Mouse (Mus musculus) large intestine, adult 2 months (tissue): ENCODE results near the gene Tceal7. TPM values are rescaled to one million over a fixed set of nuclear protein-coding genes. Genes with fewer than 3 reads are reported as not detected.
"Not testable (repeated sequence)": the region's sequence is repeated elsewhere in the genome, so short reads cannot be mapped to it uniquely, and the experiment has no call there.

Experiments
- DNase-seq: peaks from one replicate; pipeline ENCODE4 v3.0.0-alpha.2; 2012; ENCODE audit warnings: low read depth, low spot score
- WGBS: fragments of 180-500 bp; shearing (Covaris S2); methylation state at CpG from one replicate; pipeline ENCODE4 v1.1.7; 2018; 5-methylcytosine and 5-hydroxymethylcytosine counted together
- polyA plus RNA-seq: library from polyadenylated mRNA; depleted of rRNA; stranded (reverse); fragments of >200 nt; gene quantifications from 2 replicates; pipeline ENCODE4 v1.2.3, GENCODE M21; 2012; rRNA removed

Gene Tceal7
- not detected in 2 replicates for polyA plus RNA-seq

GRCm38 (mm10) chrX:136214729-136215677 lies at the start of gene Tceal7, which contains the start of gene Bex1:
Gene Tceal7 (plus strand): TSS chrX:136214779.
Gene Bex1 (minus strand): TSS chrX:136215513.
- WGBS: 41% methylated on average over 19 of the region's 67 CpGs
- not testable (repeated sequence) for DNase-seq

GRCm38 (mm10) chrX:136170625-136171024 lies 44.0 kb upstream of the Tceal7 start:
- WGBS: 66% methylated on average over 10 of the region's 10 CpGs
- no peak for DNase-seq

DNA sequence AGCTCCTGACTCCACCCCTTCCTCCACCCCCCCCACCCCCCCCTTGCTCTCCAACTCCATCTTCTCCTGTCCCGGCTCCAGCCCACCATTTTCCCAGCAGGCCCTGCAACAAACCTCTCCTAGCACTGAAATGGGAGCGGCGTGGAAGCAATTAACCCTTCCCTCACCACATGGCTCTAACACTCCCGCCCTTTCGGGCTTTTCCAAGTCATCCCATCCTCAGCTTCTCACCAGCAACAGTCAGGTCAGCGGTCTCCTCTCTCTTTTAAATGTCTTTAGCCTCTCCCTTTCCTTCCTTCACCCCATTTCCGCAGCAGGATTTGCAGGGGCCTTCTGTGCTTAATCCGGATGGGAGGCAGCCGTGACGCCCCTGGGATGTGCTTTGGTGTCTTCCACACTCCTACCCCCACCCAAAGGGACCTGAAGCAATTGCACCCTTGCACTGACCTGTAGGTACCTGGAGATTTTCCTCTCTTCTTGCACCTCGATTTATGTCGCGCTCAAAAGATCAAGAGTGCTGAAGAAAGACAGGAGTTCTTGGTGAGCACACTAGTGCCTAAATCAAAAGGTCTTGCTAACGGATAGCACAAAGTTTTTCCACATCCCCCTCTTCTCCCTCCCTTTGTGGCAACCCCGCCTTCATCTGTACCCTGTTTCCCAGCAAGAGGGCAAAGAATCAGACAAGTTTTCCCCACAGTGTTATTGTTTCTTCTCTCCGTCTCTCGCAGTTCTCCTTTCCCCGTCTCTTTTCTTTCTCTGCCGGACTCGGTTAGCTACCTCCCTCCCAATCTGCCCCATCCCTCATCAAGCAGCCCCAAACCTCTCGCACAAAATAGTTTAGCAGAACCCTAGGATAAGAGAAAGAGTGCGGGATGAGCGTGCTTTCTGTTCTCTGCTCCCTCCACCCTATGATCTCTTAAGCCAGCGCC lies 43.1 kb upstream of the Tceal7 start:
- WGBS: 21% methylated on average over 24 of the region's 24 CpGs
- DNase-seq: peak; percentile 1

DNA sequence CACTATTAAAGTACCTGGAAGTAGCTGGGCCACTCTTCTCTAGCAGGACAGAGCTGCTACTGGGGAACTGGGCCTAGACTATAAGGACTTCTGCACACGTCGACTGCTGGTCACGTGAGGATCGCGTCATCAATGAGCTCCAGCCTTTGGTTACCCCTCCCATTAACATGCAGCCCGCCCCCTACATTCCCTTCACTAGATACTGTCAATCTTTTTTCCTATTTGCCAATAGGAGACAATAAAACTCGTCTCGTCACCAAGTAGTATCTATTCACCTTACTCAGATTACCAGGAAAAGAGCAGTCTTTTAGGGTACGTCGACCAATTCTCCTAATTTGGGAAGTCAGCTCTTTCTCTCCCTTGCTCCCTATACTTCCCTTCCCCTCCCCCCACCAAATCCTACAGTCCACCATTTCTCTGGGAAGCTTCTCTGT lies 42.4 kb upstream of the Tceal7 start, which contains the start of gene Tceal8:
Tceal8 (minus strand) TSS at position 225 of the 434 bp plus-strand sequence.
- DNase-seq: peak; percentile 47
- 15% methylated on average over 10 of the region's 10 CpGs for WGBS

GRCm38 (mm10) chrX:136172786-136173185 lies 41.8 kb upstream of the Tceal7 start:
- 41% methylated on average over 10 of the region's 10 CpGs for whole genome bisulfite sequencing
- no peak for DNase-seq

DNA sequence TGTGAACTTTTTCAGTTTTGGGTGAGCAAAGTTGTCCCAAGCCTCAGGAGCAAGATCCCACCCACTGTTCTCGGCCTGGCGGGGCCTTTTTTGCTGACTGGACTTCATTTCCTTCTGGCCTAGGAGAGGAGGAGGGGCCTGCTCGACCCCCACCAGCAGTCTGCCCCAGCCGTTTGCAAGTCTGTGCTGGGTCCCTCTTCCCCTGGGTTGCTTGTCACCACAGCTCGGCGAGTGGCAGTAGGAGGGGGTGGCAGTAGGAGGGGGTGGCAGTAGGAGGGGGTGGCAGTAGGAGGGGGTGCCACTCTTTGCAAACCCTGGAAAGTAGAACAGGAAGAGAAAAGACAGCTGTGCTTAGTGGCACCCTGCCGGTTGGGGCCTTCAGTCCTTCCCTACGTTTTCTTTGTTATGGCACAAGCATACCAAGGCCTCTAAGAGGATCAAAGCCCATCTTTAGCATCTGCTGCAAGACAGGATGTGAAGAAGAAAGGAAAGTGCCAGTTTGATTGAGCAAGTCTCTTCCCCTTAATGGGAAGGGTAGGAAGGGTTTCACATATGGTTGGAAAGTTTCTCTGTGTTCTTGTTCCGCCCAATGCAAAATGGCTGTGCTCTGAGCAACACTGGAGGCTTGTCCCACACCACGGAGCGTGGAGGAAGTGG lies 33.6 kb upstream of the Tceal7 start:
- 45% methylated on average over 11 of the region's 11 CpGs for WGBS
- no peak for DNase-seq

DNA sequence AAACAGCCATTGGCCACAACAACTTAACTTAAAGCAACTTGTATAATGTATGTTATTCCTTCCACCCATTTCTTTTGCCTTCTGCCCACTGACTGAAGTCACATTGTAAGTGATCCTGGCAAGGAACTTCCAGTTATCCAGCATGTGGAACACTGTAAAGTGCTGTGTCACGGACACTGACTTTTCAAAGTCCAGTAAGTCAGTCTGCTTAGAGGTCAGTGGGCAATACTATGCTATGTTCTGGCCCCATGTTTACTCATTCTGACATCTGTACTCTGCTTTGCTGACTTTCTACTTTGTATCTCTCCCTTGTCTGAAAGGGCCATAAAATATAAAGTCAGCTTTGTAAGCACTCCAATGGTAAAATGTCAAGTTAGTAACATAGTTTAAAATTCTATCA lies 31.5 kb upstream of the Tceal7 start:
- 66% methylated on average over 1 of the region's 1 CpGs for WGBS
- no peak for DNase-seq

DNA sequence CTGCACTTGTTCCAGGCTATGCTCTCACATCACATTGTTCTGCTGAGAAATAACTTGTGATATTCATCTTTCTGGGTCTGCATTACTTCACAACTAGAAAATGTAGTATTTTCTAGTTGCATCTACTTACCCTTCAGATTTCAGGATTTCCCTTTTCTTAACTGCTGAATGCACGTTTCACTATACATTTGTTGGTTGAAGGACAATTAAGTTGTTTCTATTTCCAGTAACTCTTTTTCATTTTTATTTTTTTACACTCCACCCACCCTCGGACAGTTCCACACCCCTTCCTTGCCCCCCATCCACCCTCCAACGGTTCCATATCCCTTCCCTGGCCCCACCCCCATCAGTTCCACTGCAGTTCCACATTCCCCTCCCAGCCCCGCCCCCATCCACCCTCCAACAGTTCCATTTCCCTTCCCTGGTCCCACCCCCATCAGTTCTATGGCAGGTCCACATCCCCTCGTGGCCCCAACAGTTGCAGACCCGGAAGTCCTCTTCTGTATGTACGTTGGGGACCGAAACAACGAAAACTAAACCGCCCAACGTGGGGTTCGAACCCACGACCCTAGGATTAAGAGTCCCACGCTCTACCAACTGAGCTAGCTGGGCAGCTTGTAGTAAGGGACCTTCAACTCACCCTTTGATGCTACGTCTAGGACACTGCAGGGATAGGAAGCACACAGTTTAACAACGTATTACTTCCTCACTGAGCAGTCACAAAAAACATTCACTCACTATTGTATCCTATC lies 19.2 kb upstream of the Tceal7 start:
- WGBS: 78% methylated on average over 16 of the region's 16 CpGs
- DNase-seq: no peak

GRCm38 (mm10) chrX:136196873-136197272 lies 17.7 kb upstream of the Tceal7 start:
- WGBS: 63% methylated on average over 1 of the region's 1 CpGs
- no peak for DNase-seq

DNA sequence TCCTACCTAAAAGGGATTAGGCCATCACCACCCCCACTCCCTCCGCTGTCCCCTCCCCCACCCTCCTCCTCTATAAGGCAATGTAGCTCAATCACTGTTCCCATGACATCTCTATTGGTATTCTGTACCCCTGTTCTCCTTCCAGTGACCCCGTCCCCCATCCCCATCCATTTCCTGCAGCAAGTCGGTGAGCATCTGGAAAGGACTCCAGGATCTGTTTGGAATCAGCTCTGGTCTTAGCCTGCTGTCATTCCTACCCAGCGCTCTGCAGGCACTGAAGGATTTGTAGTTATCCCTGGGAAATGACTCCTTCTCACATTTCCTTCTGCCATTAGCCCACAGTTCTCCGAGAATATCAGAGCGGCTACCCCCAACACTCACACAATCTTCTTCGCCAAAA lies 11.3 kb upstream of the Tceal7 start:
- DNase-seq: no peak
- WGBS: 41% methylated on average over 7 of the region's 7 CpGs

DNA sequence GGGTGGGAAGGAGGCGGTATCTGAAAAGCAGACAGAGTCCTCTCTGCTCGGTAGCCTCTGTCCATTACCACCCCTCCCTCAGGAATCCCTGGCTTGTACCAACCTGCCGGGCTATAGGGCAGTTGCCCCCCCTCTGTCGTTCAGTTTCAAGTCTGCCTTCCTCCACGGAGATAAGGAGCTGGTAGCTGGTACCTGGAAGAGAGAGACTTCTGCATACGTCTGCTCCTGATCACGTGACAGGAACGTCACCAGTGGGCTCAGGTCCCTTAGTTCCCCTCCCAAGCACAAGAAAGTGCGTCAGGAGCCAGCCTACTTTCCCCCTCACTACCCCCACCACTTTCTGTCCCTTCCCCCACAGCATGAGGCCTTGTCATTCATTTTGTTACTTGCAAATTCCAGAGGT lies 10.9 kb upstream of the Tceal7 start, which contains the start of gene Tceal5:
Tceal5 (minus strand) TSS at position 213 of the 403 bp plus-strand sequence.
- WGBS: 28% methylated on average over 9 of the region's 9 CpGs
- DNase-seq: no peak

- WGBS: 65% methylated on average over 6 of the region's 6 CpGs
- DNase-seq: no peak
Observed at GRCm38 (mm10) chrX:136204406-136204805, 10.2 kb upstream of the Tceal7 start.

GRCm38 (mm10) chrX:136213396-136213795 lies 1.2 kb upstream of the Tceal7 start:
- no peak for DNase-seq
- 64% methylated on average over 2 of the region's 2 CpGs for WGBS

GRCm38 (mm10) chrX:136216303-136216702 lies 1.7 kb downstream of the Tceal7 start:
- WGBS: 30% methylated on average over 1 of the region's 1 CpGs
- no peak for DNase-seq

DNA sequence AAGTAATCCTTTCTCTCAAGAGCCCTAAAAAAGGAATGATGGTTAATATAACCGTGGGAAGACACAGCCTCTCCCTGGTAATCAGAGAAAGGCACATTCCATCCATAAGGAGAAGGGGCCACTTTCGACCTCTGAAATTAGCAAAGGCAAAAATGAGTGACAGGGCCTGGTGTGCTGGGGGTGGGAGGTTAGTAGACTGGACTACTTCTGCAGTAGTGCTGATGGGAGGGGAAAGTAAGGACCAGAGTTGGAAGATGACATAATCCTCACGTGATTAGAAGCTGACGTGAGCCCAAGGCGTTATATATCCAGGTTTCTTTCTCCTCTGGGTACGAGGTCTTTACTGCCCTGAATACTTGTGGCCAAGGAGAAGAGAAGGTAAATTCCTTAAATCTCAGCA lies 9.1 kb downstream of the Tceal7 start:
- no peak for DNase-seq
- WGBS: 59% methylated on average over 6 of the region's 6 CpGs

DNA sequence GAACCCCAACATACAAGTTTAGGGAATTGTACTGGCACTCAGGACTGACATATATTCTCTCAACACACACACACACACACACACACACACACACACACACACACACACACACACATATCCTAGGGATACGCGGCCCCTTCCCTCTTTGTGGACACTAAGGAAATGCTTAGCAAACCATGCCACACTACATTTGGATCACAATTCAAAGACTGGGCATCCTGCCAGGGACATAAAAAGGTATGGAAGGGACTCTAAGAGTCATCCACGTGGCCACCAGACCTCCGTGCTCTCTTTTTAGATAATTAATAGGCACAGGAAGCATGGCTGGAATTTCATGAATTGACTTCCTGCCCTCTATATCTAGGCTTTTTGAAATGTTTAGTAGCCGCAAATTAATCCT lies 13.2 kb downstream of the Tceal7 start:
- DNase-seq: no peak
- 30% methylated on average over 5 of the region's 5 CpGs for WGBS

GRCm38 (mm10) chrX:136238118-136238517 lies 23.5 kb downstream of the Tceal7 start:
- 38% methylated on average over 3 of the region's 3 CpGs for WGBS
- DNase-seq: no peak

- WGBS: 74% methylated on average over 2 of the region's 2 CpGs
- no peak for DNase-seq
Observed at GRCm38 (mm10) chrX:136243181-136243580, 28.6 kb downstream of the Tceal7 start.
